Mouse (Mus musculus) mouse trophoblast stem cell (cell line): Measurements from ENCODE around the gene 0610009B22Rik.

Experiments
- in situ Hi-C, 2 experiments: fragments of 300-500 bp; cut with MseI, MboI; formaldehyde crosslinking; loops; 2 replicates in 1 of 2; 3 replicates in 1 of 2; pipeline ENCODE4 v1.15.1; 2025

Gene 0610009B22Rik

DNA sequence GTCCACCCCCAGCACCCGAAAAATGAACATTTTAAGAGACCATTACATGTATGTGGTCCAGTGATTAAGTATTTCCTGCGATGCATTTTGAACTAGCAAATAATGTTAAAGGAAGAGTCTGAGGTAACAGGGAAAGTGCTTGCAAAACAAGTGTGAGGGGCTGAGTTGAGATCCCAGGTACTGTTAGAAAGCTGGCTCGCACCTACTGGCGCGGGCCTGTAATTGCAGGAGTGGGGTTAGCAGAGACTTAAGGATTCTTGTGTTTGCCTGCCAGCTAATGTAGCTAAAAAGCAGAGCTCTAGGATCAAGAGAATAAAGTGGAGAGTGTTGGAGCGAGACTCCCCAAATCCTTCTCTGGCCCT, 52.4 kb downstream of the 0610009B22Rik start:
- in situ Hi-C loops, result no loop called here

DNA sequence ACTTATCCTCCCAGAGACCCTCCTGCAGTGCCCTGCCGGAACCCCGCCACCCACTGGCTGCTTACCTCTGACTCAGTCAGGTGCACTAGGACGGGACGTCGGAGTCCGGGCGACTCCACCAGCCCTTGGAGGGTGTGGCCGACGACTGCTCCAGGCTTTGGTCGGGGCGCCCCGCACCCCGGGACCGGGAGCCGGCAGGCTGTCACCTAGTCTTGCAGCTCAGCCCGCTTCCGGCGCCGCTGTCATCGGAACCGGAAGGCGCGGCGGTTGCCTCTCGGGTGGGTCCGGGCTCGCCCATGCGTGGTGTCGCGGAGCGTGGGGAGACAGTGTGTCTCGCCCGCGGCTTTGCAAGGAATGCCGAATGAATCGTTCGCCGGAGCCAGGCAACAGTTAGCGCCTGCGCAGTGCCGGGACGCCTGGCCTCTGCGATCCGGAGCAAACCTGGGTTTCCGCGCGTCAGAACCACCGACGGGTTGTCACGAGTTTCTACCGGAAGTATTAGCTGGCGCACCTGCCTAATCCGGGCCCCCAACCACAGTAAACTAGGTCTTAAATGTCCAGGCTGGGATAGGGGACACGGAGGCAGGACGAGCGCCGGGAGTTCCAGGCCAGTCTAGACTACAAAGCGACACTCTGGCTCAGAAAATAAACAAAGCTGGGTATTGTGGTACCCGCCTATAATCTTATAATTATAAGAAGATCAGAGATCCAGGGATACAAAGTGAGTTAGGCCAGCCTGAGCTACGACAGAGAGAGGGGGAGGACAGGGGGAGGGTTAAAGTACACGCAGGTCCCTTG, 53.0 kb downstream of the 0610009B22Rik start, which contains the start of gene Rmnd5b:
Gene Rmnd5b, minus strand, starts transcription at position 372 of the 798 bp plus-strand sequence.
- in situ Hi-C loops, result no loop called here
